Mouse (Mus musculus) frontal cortex, postnatal 14 days (tissue): ENCODE results near the gene Tenm4.

ENCODE experiments used
- DNase-seq, 2 experiments: peaks; one replicate each; pipeline ENCODE4 v3.0.0; 2022; ENCODE audit warnings: low spot score in 2 of 2

Gene Tenm4

GRCm38 (mm10) chr7:96773585-96774225, 602.7 kb downstream of the Tenm4 start:
- no peak for DNase-seq

GRCm38 (mm10) chr7:96775080-96775486, 604.0 kb downstream of the Tenm4 start:
- DNase-seq = no peak

GRCm38 (mm10) chr7:96777938-96778600, 607.0 kb downstream of the Tenm4 start:
- no peak for DNase-seq

- DNase-seq = no peak
These were observed 607.5 kb downstream of the Tenm4 start for GRCm38 (mm10) chr7:96778601-96778969.

- no peak for DNase-seq
These were observed 609.5 kb downstream of the Tenm4 start for GRCm38 (mm10) chr7:96780556-96780955.

GRCm38 (mm10) chr7:96781068-96781467, 610.0 kb downstream of the Tenm4 start:
- DNase-seq = no peak

- no peak for DNase-seq
These were observed 611.6 kb downstream of the Tenm4 start for GRCm38 (mm10) chr7:96782686-96783085.

- no peak for DNase-seq
These were observed 614.8 kb downstream of the Tenm4 start for GRCm38 (mm10) chr7:96785808-96786207.

GRCm38 (mm10) chr7:96786262-96787044, 615.4 kb downstream of the Tenm4 start:
- no peak for DNase-seq

GRCm38 (mm10) chr7:96788135-96788534, 617.1 kb downstream of the Tenm4 start:
- DNase-seq = no peak

GRCm38 (mm10) chr7:96790326-96790725, 619.3 kb downstream of the Tenm4 start:
- DNase-seq = no peak

GRCm38 (mm10) chr7:96792456-96793229, 621.6 kb downstream of the Tenm4 start:
- no peak for DNase-seq

- peak; percentile 69 to 81 for DNase-seq
These were observed 625.1 kb downstream of the Tenm4 start for GRCm38 (mm10) chr7:96796033-96796741.

- DNase-seq = no peak
These were observed 625.9 kb downstream of the Tenm4 start for GRCm38 (mm10) chr7:96796788-96797485.

- DNase-seq = no peak
These were observed 626.8 kb downstream of the Tenm4 start for GRCm38 (mm10) chr7:96797716-96798332.

GRCm38 (mm10) chr7:96799816-96800215, 628.8 kb downstream of the Tenm4 start:
- DNase-seq = no peak

GRCm38 (mm10) chr7:96801368-96801767, 630.3 kb downstream of the Tenm4 start:
- no peak for DNase-seq

- no peak for DNase-seq
These were observed 631.2 kb downstream of the Tenm4 start for GRCm38 (mm10) chr7:96802216-96802615.

GRCm38 (mm10) chr7:96806561-96806960, 635.5 kb downstream of the Tenm4 start:
- DNase-seq = no peak
